Mouse (Mus musculus) lung, postnatal 0 days (tissue): ENCODE measurements around the gene Gcnt4.

Experiments
- CTCF ChIP-seq: IDR thresholded peaks from 2 replicates; pipeline ENCODE4 v1.5.1; 2016; ENCODE audit warnings: antibody characterized with exemption, mild to moderate bottlenecking
- EP300 ChIP-seq: IDR thresholded peaks from 2 replicates; pipeline ENCODE4 v1.6.1; 2016; ENCODE audit warnings: antibody characterized with exemption, mild to moderate bottlenecking, control low read depth

GRCm38 (mm10) chr13:96928432-96929039, 4.0 kb downstream of the Gcnt4 start:
- TF ChIP-seq CTCF (no peak), EP300 (no peak)
